Mouse (Mus musculus) CH12.LX (cell line): ENCODE measurements at regions not wholly inside any gene's neighbourhood (a gene's known extent, or its start where the extent isn't known, plus 50 kb on each side); places are given as distances from the start of the nearest gene placed in this dataset.
A peak's percentile ranks its signal among the peaks of the same experiment; 100 is the strongest.

Experiments
- DNase-seq: peaks from one replicate; pipeline ENCODE4 v3.0.0-alpha.2; 2013; ENCODE audit errors: extremely low read depth
- H3K27ac ChIP-seq: 2 replicates; pipeline ENCODE4 v1.5.1; 2012; ENCODE audit warnings: low read depth, mild to moderate bottlenecking, control low read depth, moderate library complexity; ENCODE audit not compliant: insufficient read depth
- H3K27me3 ChIP-seq: replicated peaks from 2 replicates; pipeline ENCODE3; 2012; ENCODE audit warnings: inconsistent platforms
- H3K36me3 ChIP-seq, 2 experiments: replicated peaks in 1 of 2; 2 replicates each; pipeline versions ENCODE3 to v1.6.1; 2012; ENCODE audit warnings: inconsistent platforms in 1 of 2, low read length in 1 of 2, mild to moderate bottlenecking in 1 of 2, mixed read lengths in 1 of 2, moderate library complexity in 1 of 2; ENCODE audit not compliant: control insufficient read depth in 1 of 2, insufficient read depth in 1 of 2
- H3K4me1 ChIP-seq, 2 experiments: 2 replicates each; pipeline ENCODE4 v1.6.1; 2012; ENCODE audit warnings: inconsistent platforms in 1 of 2, moderate library complexity in 1 of 2; ENCODE audit not compliant: insufficient read depth in 2 of 2, control insufficient read depth in 1 of 2
- H3K4me2 ChIP-seq: 2 replicates; pipeline ENCODE4 v1.6.1; 2012; ENCODE audit warnings: low read depth, mild to moderate bottlenecking, control low read depth; ENCODE audit not compliant: poor library complexity, insufficient read depth, severe bottlenecking
- H3K4me3 ChIP-seq, 3 experiments: fragments of 150-350 bp in 1 of 3; sonication (generic) in 1 of 3; replicated peaks in 1 of 3; 2 replicates each; pipeline versions ENCODE3 to v1.5.1; 2011 to 2012; ENCODE audit warnings: low read depth in 2 of 3, low read length in 2 of 3, mild to moderate bottlenecking in 2 of 3, moderate library complexity in 2 of 3, control low read depth in 1 of 3, improper control_type of control experiment in 1 of 3, inconsistent platforms in 1 of 3, mixed read lengths in 1 of 3; ENCODE audit not compliant: poor library complexity in 1 of 3
- H3K79me2 ChIP-seq: replicated peaks from 2 replicates; pipeline ENCODE4 v1.6.1; 2012; ENCODE audit warnings: mild to moderate bottlenecking, moderate library complexity; ENCODE audit not compliant: control insufficient read depth, poor library complexity, insufficient read depth, severe bottlenecking; ENCODE audit errors: extremely low read depth
- H3K9ac ChIP-seq: 2 replicates; pipeline ENCODE4 v1.6.1; 2012; ENCODE audit warnings: low read depth, mild to moderate bottlenecking, control low read depth, moderate library complexity; ENCODE audit not compliant: insufficient read depth
- H3K9me3 ChIP-seq: replicated peaks from 2 replicates; pipeline ENCODE3; 2012; ENCODE audit warnings: low read length, inconsistent platforms, mixed read lengths
- BHLHE40 ChIP-seq: IDR thresholded peaks from 2 replicates; pipeline ENCODE4 v1.6.1; 2011; ENCODE audit warnings: mild to moderate bottlenecking, low read depth, low read length, improper control_type of control experiment
- EP300 ChIP-seq: IDR thresholded peaks from 2 replicates; pipeline ENCODE4 v1.6.1; 2011; ENCODE audit warnings: low read length, improper control_type of control experiment
- ETS1 ChIP-seq: conservative IDR thresholded peaks from 2 replicates; pipeline ENCODE4 v1.6.1; 2012; ENCODE audit warnings: low read depth, mild to moderate bottlenecking, inconsistent platforms, low read length, improper control_type of control experiment, moderate library complexity
- GABPA ChIP-seq: IDR thresholded peaks from 2 replicates; pipeline ENCODE4 v1.6.1; 2012; ENCODE audit warnings: low read depth, low read length, improper control_type of control experiment, inconsistent platforms; ENCODE audit not compliant: insufficient replicate concordance
- HCFC1 ChIP-seq: IDR thresholded peaks from 2 replicates; pipeline ENCODE4 v1.6.1; 2012; ENCODE audit warnings: low read depth, mild to moderate bottlenecking, inconsistent platforms, low read length, improper control_type of control experiment
- IRF4 ChIP-seq: IDR thresholded peaks from 2 replicates; pipeline ENCODE4 v1.6.1; 2014; ENCODE audit warnings: low read depth, mild to moderate bottlenecking, inconsistent platforms, low read length, improper control_type of control experiment
- JUN ChIP-seq: IDR thresholded peaks from 2 replicates; pipeline ENCODE4 v1.6.1; 2011; ENCODE audit warnings: low read depth, mild to moderate bottlenecking, low read length, improper control_type of control experiment, moderate library complexity; ENCODE audit not compliant: insufficient read depth
- KAT2A ChIP-seq: IDR thresholded peaks from 2 replicates; pipeline ENCODE4 v1.6.1; 2012; ENCODE audit warnings: low read length, improper control_type of control experiment, inconsistent platforms; ENCODE audit not compliant: insufficient replicate concordance
- MAFK ChIP-seq: IDR thresholded peaks from 2 replicates; pipeline ENCODE4 v1.6.1; 2011; ENCODE audit warnings: low read length, improper control_type of control experiment; ENCODE audit not compliant: insufficient replicate concordance
- MYC ChIP-seq: IDR thresholded peaks from 2 replicates; pipeline ENCODE4 v1.6.1; 2011; ENCODE audit warnings: low read depth, mild to moderate bottlenecking, improper control_type of control experiment, low read length
- RAD21 ChIP-seq: IDR thresholded peaks from 2 replicates; pipeline ENCODE4 v1.6.1; 2011; ENCODE audit warnings: low read depth, mild to moderate bottlenecking, low read length, improper control_type of control experiment, moderate library complexity
- SIN3A ChIP-seq: IDR thresholded peaks from 2 replicates; pipeline ENCODE4 v1.6.1; 2012; ENCODE audit warnings: low read length, improper control_type of control experiment, inconsistent platforms
- TCF12 ChIP-seq: IDR thresholded peaks from 2 replicates; pipeline ENCODE4 v1.6.1; 2014; ENCODE audit warnings: low read depth, mild to moderate bottlenecking, inconsistent platforms, low read length, improper control_type of control experiment
- UBTF ChIP-seq: IDR thresholded peaks from 2 replicates; pipeline ENCODE4 v1.6.1; 2012; ENCODE audit warnings: low read depth, mild to moderate bottlenecking, inconsistent platforms, low read length, improper control_type of control experiment, moderate library complexity
- USF2 ChIP-seq: conservative IDR thresholded peaks from 2 replicates; pipeline ENCODE4 v1.6.1; 2011; ENCODE audit warnings: low read depth, low read length, improper control_type of control experiment
- ZKSCAN1 ChIP-seq: IDR thresholded peaks from 2 replicates; pipeline ENCODE4 v1.6.1; 2012; ENCODE audit warnings: low read depth, inconsistent platforms, low read length, improper control_type of control experiment, borderline replicate concordance
- dilution Hi-C: fragments of 300-500 bp; cut with MboI; formaldehyde crosslinking; loops from 2 replicates; pipeline ENCODE4 v1.14.3; 2020; ENCODE audit warnings: low sequenced_read_pairs; ENCODE audit not compliant: extremely low pct_unique_long_range_greater_than_20kb, extremely low pct_ligation_motif_present
- in situ Hi-C: fragments of 300-500 bp; cut with MboI; formaldehyde crosslinking; loops from 3 replicates; pipeline ENCODE4 v1.14.3; 2019; ENCODE audit warnings: low sequenced_read_pairs, low pct_ligation_motif_present, low pct_unique_long_range_greater_than_20kb, mixed read lengths

GRCm38 (mm10) chr1:35890500-35890900 is 177.7 kb upstream of the Hs6st1 start:
- in situ Hi-C loops, result no loop called here
- no peaks in the 10 kb centered on the region for H3K36me3 ChIP-seq
- H3K27me3 ChIP-seq, result no peaks in the 10 kb centered on the region
- dilution Hi-C loops, result no loop called here
- peak; percentile 31 for DNase-seq
- TF ChIP-seq BHLHE40 (peak; percentile 92), IRF4 (peak; percentile 51; the same call in 1 of the 2 replicates), ZKSCAN1 (peak; percentile 68), UBTF (no peak), RAD21 (no peak), SIN3A (no peak), EP300 (peak; percentile 57; the same call in 1 of the 2 replicates), MAFK (no peak), ETS1 (peak; percentile 78), MYC (no peak), JUN (peak; percentile 45; the same call in 1 of the 2 replicates), TCF12 (peak; percentile 51; the same call in 1 of the 2 replicates)
- TF ChIP-seq, all 38 proteins: peak for 7
- peak overlapping the region; percentile 61 for H3K4me2 ChIP-seq
- no peak overlapping the region for H3K27ac ChIP-seq
- peak overlapping the region in 1 of 3 experiments; percentile 9 for H3K4me3 ChIP-seq
- no peak overlapping the region for H3K9ac ChIP-seq
- H3K4me1 ChIP-seq, result peaks cover 3 to 10% of the 10 kb centered on the region in 2 experiments; a peak in 3 of 4 replicates
- H3K9me3 ChIP-seq, result peaks cover 16% of the 10 kb centered on the region
- H3K79me2 ChIP-seq, result no peaks in the 10 kb centered on the region

GRCm38 (mm10) chr1:35899536-35899935 is 168.7 kb upstream of the Hs6st1 start:
- Histone ChIP-seq H3K27me3 (no peaks in the 10 kb centered on the region), H3K79me2 (no peaks in the 10 kb centered on the region), H3K4me2 (no peak overlapping the region), H3K9ac (no peak overlapping the region), H3K27ac (no peak overlapping the region), H3K4me3 (no peak overlapping the region), H3K9me3 (peaks cover 7% of the 10 kb centered on the region), H3K36me3 (no peaks in the 10 kb centered on the region), H3K4me1 (no peaks in the 10 kb centered on the region)
- TF ChIP-seq RAD21 (no peak), KAT2A (no peak), USF2 (no peak), SIN3A (no peak), HCFC1 (no peak), GABPA (no peak)
- in situ Hi-C loops (no loop called here), dilution Hi-C loops (no loop called here)
- DNase-seq, result no peak
